Mouse (Mus musculus): ENCODE results near the gene Gm20532.

Gm20532 gene

DNA sequence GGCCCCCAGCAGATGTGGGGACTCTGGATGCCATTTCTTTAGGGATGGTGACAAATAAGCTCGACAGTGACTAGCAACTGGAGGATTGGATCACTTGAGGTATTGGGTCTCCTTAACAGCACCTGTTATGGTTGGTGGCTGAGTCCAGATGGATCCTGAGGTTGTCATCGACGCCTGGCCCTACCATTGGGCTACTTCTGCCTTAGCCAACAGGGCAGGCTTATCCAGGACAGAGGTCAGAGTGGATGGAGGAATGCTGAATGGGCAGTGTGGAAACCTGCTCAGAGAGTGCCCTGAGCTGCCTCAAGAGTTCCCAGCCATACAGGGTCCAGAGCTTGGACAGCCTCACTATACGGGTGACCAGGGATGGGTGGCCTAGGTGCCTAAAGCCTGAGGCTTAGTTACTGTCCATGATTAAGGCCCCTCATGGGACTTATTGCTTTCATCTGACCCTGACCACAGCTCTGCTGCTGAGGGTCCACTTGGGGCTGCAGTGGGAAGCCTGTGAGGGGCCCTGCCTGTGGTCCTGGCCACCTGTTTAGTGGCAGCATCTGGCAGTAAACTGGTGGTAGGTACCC, 47.6 kb downstream of the Gm20532 start:
- TF ChIP-seq CTCF (conservative IDR thresholded peaks at IDR 0.05; ENCODE audit: low read length): no peak
- TF ChIP-seq NANOG (IDR thresholded peaks at IDR 0.05; ENCODE audit: borderline replicate concordance, low read length): no peak
- no peak for TF ChIP-seq POU5F1 (IDR thresholded peaks at IDR 0.05; ENCODE audit: borderline replicate concordance, low read length)

DNA sequence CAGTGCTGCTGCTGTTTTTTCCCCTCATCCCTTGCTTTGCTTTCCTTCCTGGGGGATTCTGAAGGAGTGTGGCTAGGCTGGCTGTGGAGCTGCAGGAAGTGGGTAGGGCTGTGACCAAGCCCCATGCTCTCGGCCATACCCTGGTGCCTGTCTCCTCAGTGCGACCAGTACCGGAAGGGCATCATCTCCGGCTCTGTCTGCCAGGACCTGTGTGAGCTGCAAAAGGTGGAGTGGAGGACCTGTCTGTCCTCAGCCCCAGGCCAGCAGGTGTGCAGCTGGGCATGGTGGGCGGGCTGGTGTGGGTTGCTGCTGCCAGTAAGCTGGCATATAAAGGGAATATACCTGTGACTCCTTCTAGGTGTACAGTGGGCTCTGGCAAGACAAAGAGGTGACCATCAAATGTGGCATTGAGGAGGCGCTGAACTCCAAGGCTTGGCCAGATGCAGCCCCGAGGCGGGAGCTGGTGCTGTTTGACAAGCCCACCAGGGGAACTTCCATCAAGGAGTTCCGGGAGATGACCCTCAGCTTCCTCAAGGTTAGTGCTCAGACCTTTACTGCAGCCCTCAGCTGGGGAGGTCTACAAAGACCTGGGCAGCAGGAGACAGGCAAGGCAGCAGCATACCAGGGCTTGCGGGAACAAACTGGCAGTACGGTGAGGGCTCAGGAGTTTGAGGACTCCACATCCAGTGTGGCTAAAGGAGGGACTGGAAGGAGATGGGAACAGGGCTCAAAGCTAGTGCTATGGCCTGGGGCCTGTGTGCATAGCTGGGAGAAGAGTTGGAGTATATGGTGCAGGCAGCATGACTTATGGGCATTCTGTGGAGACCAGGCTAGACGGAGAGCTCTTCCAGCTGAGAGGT, 48.4 kb downstream of the Gm20532 start:
- Histone ChIP-seq H3K9me3 (ENCODE audit: low read length) (no peaks in the 10 kb centered on the region), H3K27me3 (ENCODE audit: insufficient read depth, low read length) (no peaks in the 10 kb centered on the region), H3K36me3 (ENCODE audit: insufficient read depth, low read length) (peaks cover 78% of the 10 kb centered on the region), H3K4me3 (replicated peaks; ENCODE audit: low read length) (0 out of 2 replicates have a peak overlapping the region, but pooled peaks have one; percentile 7), H3K4me1 (replicated peaks; ENCODE audit: low read depth, low read length) (peaks cover 67% of the 10 kb centered on the region)
- TF ChIP-seq POU5F1 (IDR thresholded peaks at IDR 0.05; ENCODE audit: borderline replicate concordance, low read length): no peak
- TF ChIP-seq CTCF (conservative IDR thresholded peaks at IDR 0.05; ENCODE audit: low read length): no peak
- TF ChIP-seq NANOG (IDR thresholded peaks at IDR 0.05; ENCODE audit: borderline replicate concordance, low read length): no peak

More for the DNA sequence above, 47.6 kb downstream of the Gm20532 start:
- Histone ChIP-seq H3K4me1 (replicated peaks; ENCODE audit: low read depth, low read length) (peaks cover 73% of the 10 kb centered on the region), H3K4me3 (replicated peaks; ENCODE audit: low read length) (no peak overlapping the region), H3K36me3 (ENCODE audit: insufficient read depth, low read length) (peaks cover 75% of the 10 kb centered on the region), H3K9me3 (ENCODE audit: low read length) (no peaks in the 10 kb centered on the region), H3K27me3 (ENCODE audit: insufficient read depth, low read length) (peaks cover 4% of the 10 kb centered on the region; the same call in 1 of the 2 replicates)

- H3K4me3 ChIP-seq (replicated peaks; ENCODE audit: low read length): 0 out of 2 replicates have a peak overlapping the region, but pooled peaks have one; percentile 7
- TF ChIP-seq POU5F1 (IDR thresholded peaks at IDR 0.05; ENCODE audit: borderline replicate concordance, low read length) (no peak), NANOG (IDR thresholded peaks at IDR 0.05; ENCODE audit: borderline replicate concordance, low read length) (no peak), CTCF (conservative IDR thresholded peaks at IDR 0.05; ENCODE audit: low read length) (no peak)
- no peaks in the 10 kb centered on the region for H3K27me3 ChIP-seq (ENCODE audit: insufficient read depth, low read length)
- peaks cover 78% of the 10 kb centered on the region for H3K36me3 ChIP-seq (ENCODE audit: insufficient read depth, low read length)
- no peaks in the 10 kb centered on the region for H3K9me3 ChIP-seq (ENCODE audit: low read length)
- peaks cover 71% of the 10 kb centered on the region for H3K4me1 ChIP-seq (replicated peaks; ENCODE audit: low read depth, low read length)
Measured at GRCm38 (mm10) chr2:26635489-26636324, 49.3 kb downstream of the Gm20532 start.

DNA sequence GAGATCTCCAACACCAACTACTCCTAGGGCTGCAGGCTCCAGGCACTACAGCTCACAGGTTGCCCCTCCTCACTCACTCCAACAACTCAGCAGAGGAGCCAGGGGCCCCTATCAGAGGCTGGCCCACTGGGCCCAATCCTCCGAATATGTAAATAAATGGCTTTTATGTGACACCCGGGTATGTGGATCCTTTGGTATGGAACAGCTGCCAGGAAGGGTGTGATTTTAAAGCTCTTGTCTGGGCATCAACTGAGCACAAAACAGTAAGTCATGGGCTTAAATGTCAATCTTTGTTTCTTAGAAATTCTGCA, 49.8 kb downstream of the Gm20532 start:
- peaks cover 74% of the 10 kb centered on the region for H3K36me3 ChIP-seq (ENCODE audit: insufficient read depth, low read length)
- TF ChIP-seq POU5F1 (IDR thresholded peaks at IDR 0.05; ENCODE audit: borderline replicate concordance, low read length): no peak
- TF ChIP-seq NANOG (IDR thresholded peaks at IDR 0.05; ENCODE audit: borderline replicate concordance, low read length): no peak
- no peak for TF ChIP-seq CTCF (conservative IDR thresholded peaks at IDR 0.05; ENCODE audit: low read length)
- no peaks in the 10 kb centered on the region for H3K27me3 ChIP-seq (ENCODE audit: insufficient read depth, low read length)
- no peaks in the 10 kb centered on the region for H3K9me3 ChIP-seq (ENCODE audit: low read length)
- no peak overlapping the region for H3K4me3 ChIP-seq (replicated peaks; ENCODE audit: low read length)
- H3K4me1 ChIP-seq (replicated peaks; ENCODE audit: low read depth, low read length): peaks cover 75% of the 10 kb centered on the region

DNA sequence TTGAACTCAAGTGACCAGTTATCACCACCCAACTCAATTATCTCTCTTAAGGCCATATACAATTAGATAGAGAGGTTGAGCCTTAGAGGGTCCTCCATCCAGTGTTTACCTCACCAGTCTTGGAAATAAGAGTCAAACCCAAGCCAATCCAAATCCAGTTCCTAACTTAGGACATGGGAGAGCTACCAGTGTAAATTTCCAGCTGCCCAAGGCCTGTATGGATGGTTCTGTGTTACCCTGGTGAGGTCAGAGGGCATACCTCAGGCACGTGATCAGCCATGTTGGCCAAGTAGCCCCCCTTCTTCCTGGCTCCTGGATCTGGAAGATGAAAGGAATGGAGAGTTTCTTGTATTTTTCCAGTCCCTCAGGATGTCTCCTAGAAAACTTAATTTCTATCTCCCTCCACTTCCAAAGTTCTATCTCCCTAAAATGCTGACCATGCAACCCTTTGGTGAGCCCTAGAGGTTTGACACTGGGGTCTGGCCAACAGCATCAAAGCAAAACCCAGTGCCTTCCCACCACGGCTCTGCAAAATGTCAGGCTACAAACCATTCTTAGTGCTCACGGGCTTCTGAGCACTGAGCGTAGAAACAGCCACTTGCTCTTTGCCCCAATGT, 51.0 kb downstream of the Gm20532 start:
- no peaks in the 10 kb centered on the region for H3K27me3 ChIP-seq (ENCODE audit: insufficient read depth, low read length)

DNA sequence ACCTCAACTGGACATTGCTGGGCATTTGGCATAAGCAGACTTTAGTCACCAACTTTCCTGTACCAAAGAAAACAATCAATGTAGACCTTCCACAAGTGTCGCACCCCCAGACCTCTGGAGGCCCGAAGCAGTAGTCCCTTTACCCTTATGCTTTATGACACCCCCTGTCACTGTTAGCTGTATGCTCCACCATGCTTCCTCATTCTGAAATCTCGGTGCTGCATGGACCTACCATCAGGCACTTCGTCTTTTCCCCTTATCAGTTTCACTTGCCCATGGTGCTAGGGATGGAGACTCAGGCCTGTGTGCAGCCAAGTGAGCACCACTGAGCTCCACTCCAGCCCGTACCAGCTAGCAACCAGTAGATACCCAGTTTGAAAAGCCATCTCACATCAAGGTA, 51.6 kb downstream of the Gm20532 start:
- no peak for TF ChIP-seq NANOG (IDR thresholded peaks at IDR 0.05; ENCODE audit: borderline replicate concordance, low read length)
- TF ChIP-seq POU5F1 (IDR thresholded peaks at IDR 0.05; ENCODE audit: borderline replicate concordance, low read length): no peak
- TF ChIP-seq CTCF (conservative IDR thresholded peaks at IDR 0.05; ENCODE audit: low read length): no peak
- peak overlapping the region; percentile 100 for H3K4me3 ChIP-seq (replicated peaks; ENCODE audit: low read length)
- H3K9me3 ChIP-seq (ENCODE audit: low read length): no peaks in the 10 kb centered on the region
- H3K36me3 ChIP-seq (ENCODE audit: insufficient read depth, low read length): peaks cover 64% of the 10 kb centered on the region
- peaks cover 68% of the 10 kb centered on the region for H3K4me1 ChIP-seq (replicated peaks; ENCODE audit: low read depth, low read length)
- H3K27me3 ChIP-seq (ENCODE audit: insufficient read depth, low read length): no peaks in the 10 kb centered on the region

More for the DNA sequence above, 51.0 kb downstream of the Gm20532 start:
- no peak for TF ChIP-seq NANOG (IDR thresholded peaks at IDR 0.05; ENCODE audit: borderline replicate concordance, low read length)
- TF ChIP-seq POU5F1 (IDR thresholded peaks at IDR 0.05; ENCODE audit: borderline replicate concordance, low read length): no peak
- TF ChIP-seq CTCF (conservative IDR thresholded peaks at IDR 0.05; ENCODE audit: low read length): no peak
- H3K36me3 ChIP-seq (ENCODE audit: insufficient read depth, low read length): peaks cover 70% of the 10 kb centered on the region
- H3K4me1 ChIP-seq (replicated peaks; ENCODE audit: low read depth, low read length): peaks cover 73% of the 10 kb centered on the region
- peak overlapping the region; percentile 100 for H3K4me3 ChIP-seq (replicated peaks; ENCODE audit: low read length)
- H3K9me3 ChIP-seq (ENCODE audit: low read length): no peaks in the 10 kb centered on the region

- Histone ChIP-seq H3K27me3 (ENCODE audit: insufficient read depth, low read length) (no peaks in the 10 kb centered on the region), H3K36me3 (ENCODE audit: insufficient read depth, low read length) (peaks cover 58% of the 10 kb centered on the region), H3K4me1 (replicated peaks; ENCODE audit: low read depth, low read length) (peaks cover 72% of the 10 kb centered on the region), H3K4me3 (replicated peaks; ENCODE audit: low read length) (peak overlapping the region; percentile 100), H3K9me3 (ENCODE audit: low read length) (no peaks in the 10 kb centered on the region)
- TF ChIP-seq CTCF (conservative IDR thresholded peaks at IDR 0.05; ENCODE audit: low read length) (no peak), POU5F1 (IDR thresholded peaks at IDR 0.05; ENCODE audit: borderline replicate concordance, low read length) (no peak), NANOG (IDR thresholded peaks at IDR 0.05; ENCODE audit: borderline replicate concordance, low read length) (no peak)
Measured at GRCm38 (mm10) chr2:26638572-26638971, 52.1 kb downstream of the Gm20532 start.

Measured in E14TG2a.4 (cell line).